Mouse (Mus musculus) liver, postnatal 0 days (tissue): Measurements from ENCODE around the gene Slc26a10.

Experiments used
- CTCF ChIP-seq: sonication (generic); IDR thresholded peaks from 2 replicates; pipeline ENCODE4 v1.5.1; 2016; ENCODE audit warnings: antibody characterized with exemption, low read depth
- EP300 ChIP-seq: IDR thresholded peaks from 2 replicates; pipeline ENCODE4 v1.6.1; 2016; ENCODE audit warnings: antibody characterized with exemption, low read depth, mild to moderate bottlenecking

GRCm38 (mm10) chr10:127145303-127145702, 35.1 kb downstream of the Slc26a10 start:
- TF ChIP-seq CTCF (no peak), EP300 (no peak)
